Mouse (Mus musculus): ENCODE measurements around the gene Park7. TPM values are rescaled to one million over a fixed set of nuclear protein-coding genes. Genes with fewer than 3 reads are reported as not detected.

Park7 gene
- polyA plus RNA-seq, 2 experiments from 2014 or later = 449 to 481 TPM

Other genes with a start within 250 kb of the Park7 start
- gene Errfi1, start 60.5 kb downstream of the Park7 start, polyA plus RNA-seq (2017; shearing (Covaris generic)) = 1 to 10 TPM; 2.0 to 2.4 TPM
- 100 to 1,000 TPM; 103 to 140 TPM for gene Tnfrsf9, start 125 bp upstream of the Park7 start, polyA plus RNA-seq (2017; shearing (Covaris generic))
- not detected for gene Uts2, start 82.7 kb upstream of the Park7 start, polyA plus RNA-seq (2017; shearing (Covaris generic))
- 1 to 10 TPM; 3.3 to 4.7 TPM for gene Per3, start 130.2 kb upstream of the Park7 start, polyA plus RNA-seq (2017; shearing (Covaris generic))
- gene Vamp3, start 143.5 kb upstream of the Park7 start, polyA plus RNA-seq (2017; shearing (Covaris generic)) = 10 to 100 TPM; 47.9 to 50.8 TPM
- gene Gm13090, start 175.1 kb upstream of the Park7 start, polyA plus RNA-seq (2017; shearing (Covaris generic)) = not detected

Data from activated CD4-positive, CD25-positive, alpha-beta regulatory T cell, adult 4 months (primary cell).